Mouse (Mus musculus) testis, postnatal 14 days (tissue): ENCODE data around the gene A330070K13Rik.

Experiments
- DNase-seq: peaks from one replicate; pipeline ENCODE4 v3.0.0; 2021; ENCODE audit warnings: low spot score

A330070K13Rik gene

GRCm38 (mm10) chr5:130384222-130384912, at the start of gene A330070K13Rik:
Gene A330070K13Rik (minus strand): TSS chr5:130384631.
- DNase-seq: no peak

GRCm38 (mm10) chr5:130411516-130411915, 27.1 kb upstream of the A330070K13Rik start:
- no peak for DNase-seq

GRCm38 (mm10) chr5:130409706-130410105, 25.3 kb upstream of the A330070K13Rik start:
- no peak for DNase-seq

- DNase-seq: no peak
Measured at GRCm38 (mm10) chr5:130405201-130405600, 20.8 kb upstream of the A330070K13Rik start.

- DNase-seq: no peak
Measured at GRCm38 (mm10) chr5:130400136-130400917, 15.9 kb upstream of the A330070K13Rik start.

- DNase-seq: no peak
Measured at GRCm38 (mm10) chr5:130395142-130395541, 10.7 kb upstream of the A330070K13Rik start.

GRCm38 (mm10) chr5:130394386-130394785, 10.0 kb upstream of the A330070K13Rik start:
- DNase-seq: no peak

- DNase-seq: no peak
Measured at GRCm38 (mm10) chr5:130393618-130394355, 9.4 kb upstream of the A330070K13Rik start.

GRCm38 (mm10) chr5:130386418-130386817, 2.0 kb upstream of the A330070K13Rik start:
- no peak for DNase-seq

- no peak for DNase-seq
Measured at GRCm38 (mm10) chr5:130375411-130375810, 9.0 kb downstream of the A330070K13Rik start.

- DNase-seq: no peak
Measured at GRCm38 (mm10) chr5:130369237-130369636, 15.2 kb downstream of the A330070K13Rik start, which contains the start of gene Caln1. Gene Caln1 (plus strand): TSS chr5:130369455.

- no peak for DNase-seq
Measured at GRCm38 (mm10) chr5:130368236-130368635, 16.2 kb downstream of the A330070K13Rik start.

GRCm38 (mm10) chr5:130363773-130364172, 20.7 kb downstream of the A330070K13Rik start:
- no peak for DNase-seq

GRCm38 (mm10) chr5:130363111-130363510, 21.3 kb downstream of the A330070K13Rik start:
- no peak for DNase-seq

- DNase-seq: no peak
Measured at GRCm38 (mm10) chr5:130355223-130355622, 29.2 kb downstream of the A330070K13Rik start.

GRCm38 (mm10) chr5:130345871-130346270, 38.6 kb downstream of the A330070K13Rik start:
- DNase-seq: no peak

GRCm38 (mm10) chr5:130344999-130345398, 39.4 kb downstream of the A330070K13Rik start:
- DNase-seq: no peak

GRCm38 (mm10) chr5:130340656-130341055, 43.8 kb downstream of the A330070K13Rik start:
- no peak for DNase-seq

GRCm38 (mm10) chr5:130335462-130335861, 49.0 kb downstream of the A330070K13Rik start:
- DNase-seq: no peak

GRCm38 (mm10) chr5:130333971-130334370, 50.5 kb downstream of the A330070K13Rik start:
- no peak for DNase-seq

- no peak for DNase-seq
Measured at GRCm38 (mm10) chr5:130333566-130333965, 50.9 kb downstream of the A330070K13Rik start.

GRCm38 (mm10) chr5:130331206-130331605, 53.2 kb downstream of the A330070K13Rik start:
- DNase-seq: no peak
